In genomic region chr14:27622176-27622922, GRCm38 (mm10) we compare ENCODE assay signal across 9 mouse cellular contexts. TPM values are rescaled to one million over a fixed set of nuclear protein-coding genes. Genes with fewer than 3 reads are reported as not detected.
DNase-seq lines count a peak whose midpoint lies in the region; ATAC-seq and TF ChIP-seq lines count a peak whose summit lies in the region.
"Had no signal": no experiment of that assay in that cellular context is flagged by ENCODE, and none has a peak within 500 bp of the region (broad histone marks: within the 10 kb centered on the region; RNA-seq: fewer than 3 reads in every experiment).

Erc2 (plus strand) TSS chr14:27622428.

- peaks cover 35% of the 10 kb centered on the region for H3K27me3 ChIP-seq in erythroblast, embryonic 14.5 days (ENCODE audit: control insufficient read depth)
- peaks cover 2% of the 10 kb centered on the region; the same call in 1 of the 2 replicates for H3K27me3 ChIP-seq in embryonic facial prominence, embryonic 11.5 days (ENCODE audit: control insufficient read depth, insufficient read depth, low read length)
- peaks cover 23% of the 10 kb centered on the region for H3K27me3 ChIP-seq in limb, embryonic 12.5 days
- no peaks in the 10 kb centered on the region for H3K27me3 ChIP-seq in midbrain, embryonic 16.5 days (ENCODE audit: control insufficient read depth, insufficient read depth, low read depth, low read length)
- no peaks in the 10 kb centered on the region for H3K27me3 ChIP-seq in testis, adult 2 months (ENCODE audit: control insufficient read depth, insufficient read depth, low read length)

- no peaks in the 10 kb centered on the region for H3K4me1 ChIP-seq in erythroblast, embryonic 14.5 days (ENCODE audit: control insufficient read depth)
- no peaks in the 10 kb centered on the region for H3K4me1 ChIP-seq in embryonic facial prominence, embryonic 11.5 days (ENCODE audit: control insufficient read depth, insufficient read depth, low read length)
- peaks cover 13% of the 10 kb centered on the region; the same call in 1 of the 2 replicates for H3K4me1 ChIP-seq in limb, embryonic 12.5 days (replicated peaks)
- peaks cover 18% of the 10 kb centered on the region for H3K4me1 ChIP-seq in midbrain, embryonic 16.5 days (ENCODE audit: control insufficient read depth, insufficient read depth, low read length)
- H3K4me1 ChIP-seq in testis, adult 2 months (ENCODE audit: control insufficient read depth, insufficient read depth, low read length) = peaks cover 12% of the 10 kb centered on the region

- no peak for TF ChIP-seq POLR2A in testis, adult 2 months (IDR thresholded peaks at IDR 0.05; ENCODE audit: control insufficient read depth, low read depth, low read length)

- no peak for TF ChIP-seq CTCF in testis, adult 2 months (IDR thresholded peaks at IDR 0.05; ENCODE audit: control insufficient read depth, insufficient read depth, insufficient replicate concordance, low read depth, low read length)

- peak within 1 kb of the TSS; percentile 78 for H3K9ac ChIP-seq in embryonic facial prominence, embryonic 11.5 days (replicated peaks; ENCODE audit: low read length)
- H3K9ac ChIP-seq in limb, embryonic 12.5 days (replicated peaks) = peak within 1 kb of the TSS; percentile 75
- peak within 1 kb of the TSS; percentile 86 for H3K9ac ChIP-seq in midbrain, embryonic 16.5 days (ENCODE audit: low read depth, low read length)

- H3K4me3 ChIP-seq in erythroblast, embryonic 14.5 days (replicated peaks) = peak within 1 kb of the TSS; percentile 42
- H3K4me3 ChIP-seq in embryonic facial prominence, embryonic 11.5 days (ENCODE audit: low read depth, low read length) = peak within 1 kb of the TSS; percentile 68
- H3K4me3 ChIP-seq in limb, embryonic 12.5 days (replicated peaks) = peak within 1 kb of the TSS; percentile 68
- H3K4me3 ChIP-seq in midbrain, embryonic 16.5 days (ENCODE audit: low read depth, low read length) = peak within 1 kb of the TSS; percentile 74
- peak within 1 kb of the TSS; percentile 78 for H3K4me3 ChIP-seq in testis, adult 2 months (ENCODE audit: control insufficient read depth, low read depth, low read length)

- peak; percentile 89 for DNase-seq in embryonic facial prominence, embryonic 11.5 days (ENCODE audit: low spot score)
- DNase-seq in heart, adult 18-20 months = peak; percentile 50 to 55
- peak; percentile 69 to 75 for DNase-seq in kidney, adult 8-10 months

- no peaks in the 10 kb centered on the region; the same call in 1 of the 2 replicates for H3K9me3 ChIP-seq in erythroblast, embryonic 14.5 days (ENCODE audit: control insufficient read depth, low read length)
- no peaks in the 10 kb centered on the region for H3K9me3 ChIP-seq in embryonic facial prominence, embryonic 11.5 days (replicated peaks; ENCODE audit: control insufficient read depth, low read length)
- H3K9me3 ChIP-seq in limb, embryonic 12.5 days = no peaks in the 10 kb centered on the region
- no peaks in the 10 kb centered on the region for H3K9me3 ChIP-seq in midbrain, embryonic 16.5 days (replicated peaks; ENCODE audit: control insufficient read depth, low read length, poor library complexity, severe bottlenecking)

- H3K27ac ChIP-seq in embryonic facial prominence, embryonic 11.5 days (replicated peaks; ENCODE audit: low read depth, low read length) = no peak within 1 kb of the TSS
- H3K27ac ChIP-seq in limb, embryonic 12.5 days = no peak within 1 kb of the TSS
- peak within 1 kb of the TSS; percentile 91 for H3K27ac ChIP-seq in midbrain, embryonic 16.5 days (ENCODE audit: low read length)
- no peak within 1 kb of the TSS for H3K27ac ChIP-seq in testis, adult 2 months (ENCODE audit: control insufficient read depth, insufficient read depth, low read depth, low read length)

- H3K4me2 ChIP-seq in embryonic facial prominence, embryonic 11.5 days (ENCODE audit: low read depth, low read length) = peak within 1 kb of the TSS; percentile 84
- peak within 1 kb of the TSS; percentile 94 for H3K4me2 ChIP-seq in limb, embryonic 12.5 days
- H3K4me2 ChIP-seq in midbrain, embryonic 16.5 days (ENCODE audit: low read length) = peak within 1 kb of the TSS; percentile 69

- WGBS in embryonic facial prominence, embryonic 11.5 days = under 1% methylated on average over 56 of the region's 78 CpGs
- WGBS in limb, embryonic 12.5 days = under 1% methylated on average over 74 of the region's 78 CpGs
- WGBS in midbrain, embryonic 16.5 days = under 1% methylated on average over 71 of the region's 78 CpGs

- ATAC-seq in erythroblast, adult 5-6 weeks (replicated peaks; ENCODE audit: low FRiP score, poor library complexity, severe bottlenecking) = no peak
- ATAC-seq in embryonic facial prominence, embryonic 11.5 days (replicated peaks; ENCODE audit: insufficient number of reproducible peaks, low FRiP score, low TSS enrichment, low read depth) = peak; percentile 94
- peak; percentile 94 for ATAC-seq in limb, embryonic 12.5 days (ENCODE audit: insufficient number of reproducible peaks, insufficient read depth, low FRiP score, low TSS enrichment, low read depth)
- ATAC-seq in midbrain, embryonic 16.5 days = peak; percentile 95

- H3K36me3 ChIP-seq in erythroblast, embryonic 14.5 days (ENCODE audit: control insufficient read depth) = no peaks in the 10 kb centered on the region
- H3K36me3 ChIP-seq in embryonic facial prominence, embryonic 11.5 days (replicated peaks; ENCODE audit: control insufficient read depth, insufficient read depth, low read depth, low read length) = no peaks in the 10 kb centered on the region
- H3K36me3 ChIP-seq in limb, embryonic 12.5 days = no peaks in the 10 kb centered on the region
- no peaks in the 10 kb centered on the region for H3K36me3 ChIP-seq in midbrain, embryonic 16.5 days (ENCODE audit: control insufficient read depth, insufficient read depth, low read length)
- no peaks in the 10 kb centered on the region for H3K36me3 ChIP-seq in testis, adult 2 months (ENCODE audit: control insufficient read depth, insufficient read depth, low read length)

RNA-seq across cellular contexts. Expression of gene Erc2, which starts in this region (rescaled TPM):
- polyA plus RNA-seq in erythroblast, embryonic 14.5 days (2012) = not detected in 2 replicates
- not detected in 2 replicates for total RNA-seq in erythroblast, adult 5-6 weeks (2015; ENCODE audit: low replicate concordance)
- not detected in 2 replicates for total RNA-seq in erythroblast, adult 5-6 weeks (2017; ENCODE audit: low replicate concordance)
- 5.2 and 7.3 TPM in 2 replicates for polyA plus RNA-seq in embryonic facial prominence, embryonic 11.5 days (2014; fragmentation: Nextera tagmentation; extraction: Ambion mirVana)
- 1 to 10 TPM in 1 of 2 experiments, under 1 TPM in 1; 0.99 to 1.5 TPM for total RNA-seq in heart, adult 18-20 months (2021)
- 8.1 and 9.3 TPM in 2 replicates for polyA plus RNA-seq in limb, embryonic 12.5 days (2016; fragmentation: Nextera tagmentation; extraction: Ambion mirVana)
- polyA plus RNA-seq in midbrain, embryonic 16.5 days (2015; fragmentation: Nextera tagmentation; extraction: Ambion mirVana) = 94.2 and 110 TPM in 2 replicates
- polyA plus RNA-seq in testis, adult 2 months (2012; rRNA removed) = 2.4 and 3.1 TPM in 2 replicates
- total RNA-seq: neutrophil, adult 5-6 weeks had no signal
